Mouse (Mus musculus) left cerebral cortex, adult 18-20 months (tissue): Measurements from ENCODE around the gene Trip11. TPM values are rescaled to one million over a fixed set of nuclear protein-coding genes. Genes with fewer than 3 reads are reported as not detected.

Experiments used
- DNase-seq, 2 experiments: peaks; one replicate each; pipeline ENCODE4 v3.0.0; 2021 to 2022; ENCODE audit warnings: low spot score in 2 of 2, mixed read lengths in 1 of 2
- total RNA-seq, 2 experiments: library from RNA; stranded (reverse); gene quantifications; 2 replicates each; pipeline ENCODE4 v1.2.3; 2021

Gene Trip11
- total RNA-seq, 2 experiments from 2014 or later, result 28.1 to 30.1 TPM

DNA sequence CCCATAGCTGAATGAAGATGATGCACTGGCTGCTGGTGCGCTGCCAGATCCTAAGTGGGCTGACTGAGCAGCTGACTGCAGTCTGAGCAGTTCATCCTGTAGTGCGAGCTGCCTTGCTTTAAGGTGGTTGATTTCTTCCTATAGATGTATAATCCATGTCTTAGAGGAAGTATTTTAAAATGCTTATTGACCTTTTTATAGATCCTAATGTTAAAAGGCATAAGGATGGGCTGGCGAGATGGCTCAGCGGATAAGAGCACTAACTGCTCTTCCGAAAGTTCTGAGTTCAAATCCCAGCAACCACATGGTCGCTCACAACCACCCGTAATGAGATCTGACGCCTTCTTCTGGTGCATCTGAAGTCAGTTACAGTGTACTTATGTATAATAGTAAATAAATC lies 14.1 kb downstream of the Trip11 start:
- DNase-seq, result no peak

DNA sequence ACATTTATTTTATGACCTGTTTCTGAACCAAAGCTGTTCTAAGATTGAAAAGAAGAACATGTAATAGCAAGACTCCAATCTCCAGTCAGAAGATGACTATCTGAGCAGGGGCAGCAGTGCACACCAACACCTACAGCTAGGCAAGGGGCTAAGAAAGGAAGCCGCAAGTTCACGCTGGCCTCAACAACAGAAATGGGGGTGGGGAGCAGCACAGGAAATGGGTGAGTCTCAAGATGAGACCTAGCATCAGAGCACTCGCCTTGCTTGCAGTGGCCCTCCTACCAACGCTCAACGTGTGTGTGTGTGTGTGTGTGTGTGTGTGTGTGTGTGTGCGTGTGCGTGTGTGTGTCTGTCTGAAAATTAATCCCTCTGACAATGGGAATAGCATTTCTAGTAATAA lies 16.0 kb downstream of the Trip11 start:
- no peak for DNase-seq

DNA sequence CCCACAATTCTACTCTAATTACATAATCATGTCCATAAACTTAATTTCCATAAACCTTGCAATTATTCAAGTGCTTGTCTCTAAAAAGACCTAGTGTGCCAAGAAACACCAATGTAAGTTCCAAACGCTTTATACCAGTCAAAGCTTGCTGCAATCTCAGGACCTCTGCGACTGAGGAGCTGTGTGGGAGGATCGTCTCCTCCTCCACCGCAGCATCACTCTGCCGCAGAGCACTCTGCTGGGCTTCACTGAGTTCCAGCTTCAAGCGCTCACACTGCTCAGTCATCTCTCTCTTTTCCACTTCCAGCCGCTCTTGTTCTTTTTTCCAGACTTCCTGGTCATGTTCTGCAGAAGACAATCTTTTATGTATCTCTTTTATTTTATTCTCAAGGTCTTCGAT lies 19.8 kb downstream of the Trip11 start:
- peak; percentile 41 to 68 for DNase-seq

GRCm38 (mm10) chr12:101892832-101893231 lies 20.2 kb downstream of the Trip11 start:
- no peak for DNase-seq

DNA sequence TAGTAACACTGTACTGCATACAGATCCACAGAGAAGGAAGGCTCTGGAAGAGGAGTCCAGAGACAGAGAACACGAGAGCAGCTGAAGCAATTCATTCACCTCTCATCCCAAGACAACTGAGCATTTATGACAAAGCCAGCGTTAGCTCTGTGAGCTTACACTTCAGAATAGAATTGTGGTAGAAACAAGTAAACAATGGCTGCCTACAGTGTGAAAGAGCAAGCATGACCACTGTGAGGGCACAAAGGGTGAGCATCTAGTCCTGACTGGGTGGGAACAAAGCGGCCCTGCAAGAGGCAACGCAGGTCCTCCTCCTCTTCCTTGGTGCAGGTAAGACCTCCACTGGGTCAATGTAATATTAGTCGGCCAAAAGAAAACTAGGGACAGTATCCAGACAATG lies 22.0 kb downstream of the Trip11 start:
- no peak for DNase-seq

GRCm38 (mm10) chr12:101889351-101889750 lies 23.7 kb downstream of the Trip11 start:
- DNase-seq, result no peak

GRCm38 (mm10) chr12:101888312-101888711 lies 24.8 kb downstream of the Trip11 start:
- DNase-seq, result no peak

DNA sequence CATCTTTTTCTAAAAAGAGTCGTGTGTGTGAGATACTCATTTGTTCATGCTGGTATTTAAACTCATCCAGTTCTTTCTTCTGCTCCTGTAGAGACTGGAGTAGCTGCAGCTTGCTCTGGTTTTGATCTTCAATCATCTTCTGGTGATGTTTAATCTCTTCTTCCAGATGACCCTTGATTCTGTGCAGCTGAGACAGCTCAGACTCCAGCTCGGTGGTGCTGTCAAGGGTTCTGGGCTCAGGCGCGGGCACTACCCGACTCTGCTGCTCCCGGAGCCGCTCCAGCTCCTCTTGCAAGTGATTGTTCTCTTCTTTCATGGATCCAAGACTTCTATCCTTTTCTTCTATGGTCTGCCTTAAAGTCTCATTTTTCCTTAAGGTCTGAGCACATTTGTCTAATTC lies 28.1 kb downstream of the Trip11 start:
- DNase-seq, result no peak

- no peak for DNase-seq
Measured at GRCm38 (mm10) chr12:101876374-101876773, 36.7 kb downstream of the Trip11 start.

DNA sequence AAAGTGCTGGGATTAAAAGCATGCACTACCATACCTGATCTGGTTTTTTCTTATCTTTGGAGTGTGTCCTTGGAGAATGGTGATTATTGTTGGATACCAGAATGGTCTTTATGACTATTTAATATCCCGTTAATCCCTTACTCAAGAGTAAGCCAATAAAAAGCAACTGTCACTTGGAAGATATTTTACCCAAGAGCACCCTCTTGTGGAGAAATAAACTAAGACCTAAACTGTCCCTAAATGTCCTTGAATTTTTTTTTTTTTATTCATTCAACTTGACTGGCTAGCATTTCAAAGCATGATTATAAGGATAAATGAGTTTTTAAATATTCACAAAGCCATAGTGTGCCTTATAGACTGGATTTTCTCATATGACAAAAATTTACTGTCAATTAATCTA lies 38.0 kb downstream of the Trip11 start:
- DNase-seq, result no peak

DNA sequence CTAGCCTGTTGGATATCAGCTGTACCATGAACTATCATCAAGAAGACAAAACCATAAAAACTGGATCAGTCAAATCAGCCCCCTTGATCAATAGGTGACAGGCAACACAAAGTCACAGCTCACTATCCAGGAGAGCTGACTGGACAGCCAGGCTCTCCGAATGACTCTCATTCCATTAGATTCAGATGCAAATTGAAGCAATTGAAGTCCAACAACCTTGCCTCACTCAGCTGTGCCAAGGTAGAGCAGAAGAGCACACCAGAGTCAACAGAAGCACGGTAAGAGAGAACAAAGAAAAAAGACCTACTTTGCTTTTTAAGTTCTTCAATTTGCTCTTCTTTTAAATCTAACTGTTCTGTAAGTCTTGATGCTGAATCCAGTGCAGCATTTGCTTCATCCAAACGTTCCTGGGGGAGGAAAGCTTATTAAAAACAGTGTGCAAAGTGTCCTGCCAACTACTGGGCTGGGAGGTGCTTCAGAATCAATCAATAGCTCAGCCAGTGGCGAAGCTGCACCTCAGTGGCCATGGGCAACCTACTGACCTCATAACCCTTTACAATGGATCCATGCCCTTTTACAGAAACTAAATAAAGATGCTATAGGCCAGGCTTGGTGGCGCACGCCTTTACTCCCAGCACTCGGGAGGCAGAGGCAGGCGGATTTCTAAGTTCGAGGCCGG lies 50.6 kb downstream of the Trip11 start:
- DNase-seq, result no peak

GRCm38 (mm10) chr12:101860256-101860655 lies 52.8 kb downstream of the Trip11 start:
- DNase-seq, result no peak

GRCm38 (mm10) chr12:101858011-101858410 lies 55.1 kb downstream of the Trip11 start:
- DNase-seq, result no peak

- no peak for DNase-seq
Measured at GRCm38 (mm10) chr12:101854336-101854735, 58.7 kb downstream of the Trip11 start.

DNA sequence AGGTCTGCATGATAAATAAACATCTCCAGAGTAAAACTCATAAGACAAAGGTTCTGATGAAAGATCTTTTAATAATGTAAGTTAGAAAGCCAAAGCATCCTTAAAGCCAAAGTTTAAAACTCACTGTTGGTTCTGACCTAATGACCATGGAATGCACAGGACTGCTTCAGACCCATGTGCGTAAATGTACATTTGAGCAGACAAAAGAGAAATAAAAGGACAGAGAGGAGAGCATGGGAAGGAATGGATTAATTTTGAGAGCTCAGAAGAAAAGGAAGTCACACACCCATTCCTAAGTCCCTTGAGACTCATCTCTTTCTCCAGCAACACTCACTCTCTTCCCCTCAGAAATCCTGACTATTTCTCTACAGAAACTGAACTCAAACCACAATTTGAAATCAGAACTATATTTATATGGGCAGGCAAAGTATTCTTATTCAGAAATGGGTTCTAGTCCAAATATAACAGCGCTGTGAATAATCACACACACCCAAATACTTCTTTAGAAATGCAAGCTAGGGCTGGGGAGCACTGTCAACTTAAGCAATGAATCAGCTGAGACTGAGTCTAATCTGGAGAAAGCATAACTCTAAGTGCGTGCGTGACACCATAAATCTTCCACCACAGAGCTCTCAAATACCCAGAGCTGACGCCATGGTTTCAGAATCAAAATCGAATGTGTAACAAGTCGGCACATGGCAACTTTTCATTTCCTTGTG lies 61.1 kb downstream of the Trip11 start:
- DNase-seq, result no peak

DNA sequence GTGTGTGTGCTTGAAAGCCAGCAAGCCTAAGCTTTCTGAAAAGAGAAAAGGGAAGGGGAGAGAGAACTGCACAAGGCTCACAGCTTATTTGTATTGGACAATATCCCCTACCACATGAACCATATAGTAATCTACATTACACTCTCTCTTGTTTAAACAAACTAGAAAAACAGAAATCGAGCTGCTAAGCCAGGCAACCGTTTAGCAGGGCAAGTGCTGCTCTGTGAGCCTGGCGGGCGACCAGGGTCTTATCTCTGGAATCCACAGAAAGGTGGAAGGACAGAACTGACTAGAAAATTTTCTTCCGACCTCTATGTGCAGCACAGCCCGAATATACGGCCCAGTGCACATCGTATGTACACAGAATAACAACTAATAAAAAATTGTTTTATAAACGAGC lies 61.8 kb downstream of the Trip11 start:
- no peak for DNase-seq

- no peak for DNase-seq
Measured at GRCm38 (mm10) chr12:101836546-101837274, 76.4 kb downstream of the Trip11 start.

- no peak for DNase-seq
Measured at GRCm38 (mm10) chr12:101834715-101835114, 78.4 kb downstream of the Trip11 start.

DNA sequence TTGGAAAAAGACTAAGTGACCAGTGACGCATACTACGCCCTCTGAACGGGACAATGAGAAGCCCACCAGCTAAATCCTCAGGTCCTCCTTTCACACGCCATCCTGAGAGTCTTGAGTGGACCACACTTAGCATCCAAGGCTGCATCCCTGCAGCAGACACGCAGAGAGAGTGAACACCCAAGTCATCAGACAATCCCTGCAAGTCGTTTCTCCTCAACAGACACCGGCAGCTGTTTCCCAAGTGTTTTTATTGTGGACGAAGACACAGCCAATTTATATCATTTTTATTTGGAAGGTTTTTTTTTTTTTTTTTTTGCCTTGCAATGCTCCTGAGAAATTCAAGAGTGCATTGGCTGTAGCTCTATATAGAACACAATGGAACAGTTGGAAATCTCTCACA lies 79.3 kb downstream of the Trip11 start:
- DNase-seq, result no peak

- DNase-seq, result no peak
Measured at GRCm38 (mm10) chr12:101833115-101833506, 80.0 kb downstream of the Trip11 start.

DNA sequence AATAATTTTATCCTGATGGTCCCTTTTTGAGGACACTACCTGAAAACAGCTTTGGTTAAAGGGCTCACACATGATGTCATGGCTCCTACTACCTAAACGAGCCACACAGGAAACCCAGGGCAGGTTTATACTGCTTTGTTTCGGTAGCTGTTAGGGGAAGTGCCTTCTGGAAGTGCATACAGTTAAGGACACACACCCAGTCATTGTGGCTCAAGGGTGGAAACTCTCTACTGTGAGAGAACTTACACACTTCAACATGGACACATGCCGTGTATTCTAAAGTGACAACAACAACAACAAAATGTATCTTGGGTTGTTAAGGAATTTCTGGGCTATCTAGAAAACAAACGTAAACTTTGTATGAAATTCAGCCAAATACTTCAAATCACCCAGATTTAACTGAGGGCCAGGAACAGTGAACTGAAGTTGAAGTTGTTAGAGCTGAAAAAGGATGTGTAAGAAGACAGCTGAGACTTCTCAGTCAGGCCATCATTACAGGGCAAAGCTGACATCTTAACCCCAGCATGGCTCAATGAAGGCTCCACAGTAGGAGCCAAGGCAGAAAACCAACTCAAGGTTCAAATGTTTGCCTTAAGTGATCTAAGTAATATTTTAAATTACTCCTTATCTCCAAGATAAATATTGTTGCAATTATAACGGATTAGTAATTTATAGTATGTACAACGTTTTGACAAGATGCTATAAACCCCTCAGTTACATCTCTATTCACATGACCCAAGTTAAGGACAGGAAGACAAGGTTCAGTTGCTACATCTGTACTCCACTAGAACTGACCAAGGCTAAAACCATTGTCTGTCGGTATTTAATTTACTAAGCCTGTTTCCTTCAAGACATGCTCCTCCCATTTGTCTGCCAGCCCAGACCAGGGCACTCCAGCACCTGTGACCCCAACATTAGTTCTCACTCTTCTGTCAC lies 80.6 kb downstream of the Trip11 start:
- DNase-seq, result no peak
